Mouse (Mus musculus): ENCODE data around the gene Dner.

Gene Dner

GRCm38 (mm10) chr1:84525514-84525913, 170.5 kb downstream of the Dner start:
- DNase-seq (ENCODE audit: low read depth, low spot score), result no peak

- DNase-seq (ENCODE audit: low read depth, low spot score), result no peak
Measured at GRCm38 (mm10) chr1:84524413-84524812, 171.6 kb downstream of the Dner start.

- no peak for DNase-seq (ENCODE audit: low read depth, low spot score)
Measured at GRCm38 (mm10) chr1:84522963-84523280, 173.1 kb downstream of the Dner start.

- DNase-seq (ENCODE audit: low read depth, low spot score), result peak; percentile 54
Measured at GRCm38 (mm10) chr1:84522256-84522962, 173.6 kb downstream of the Dner start.

GRCm38 (mm10) chr1:84518347-84518746, 177.7 kb downstream of the Dner start:
- DNase-seq (ENCODE audit: low read depth, low spot score), result peak; percentile 35

GRCm38 (mm10) chr1:84513201-84513600, 182.8 kb downstream of the Dner start:
- DNase-seq (ENCODE audit: low read depth, low spot score), result no peak

GRCm38 (mm10) chr1:84508510-84508909, 187.5 kb downstream of the Dner start:
- DNase-seq (ENCODE audit: low read depth, low spot score), result no peak

- DNase-seq (ENCODE audit: low read depth, low spot score), result no peak
Measured at GRCm38 (mm10) chr1:84507568-84507967, 188.5 kb downstream of the Dner start.

GRCm38 (mm10) chr1:84506984-84507546, 189.0 kb downstream of the Dner start:
- peak; percentile 41 for DNase-seq (ENCODE audit: low read depth, low spot score)

GRCm38 (mm10) chr1:84500673-84501072, 195.3 kb downstream of the Dner start:
- no peak for DNase-seq (ENCODE audit: low read depth, low spot score)

- no peak for DNase-seq (ENCODE audit: low read depth, low spot score)
Measured at GRCm38 (mm10) chr1:84491732-84492131, 204.3 kb downstream of the Dner start.

- no peak for DNase-seq (ENCODE audit: low read depth, low spot score)
Measured at GRCm38 (mm10) chr1:84488546-84488945, 207.5 kb downstream of the Dner start.

- peak; percentile 2 for DNase-seq (ENCODE audit: low read depth, low spot score)
Measured at GRCm38 (mm10) chr1:84485066-84485465, 211.0 kb downstream of the Dner start.

- no peak for DNase-seq (ENCODE audit: low read depth, low spot score)
Measured at GRCm38 (mm10) chr1:84484577-84484976, 211.4 kb downstream of the Dner start.

GRCm38 (mm10) chr1:84479976-84480375, 216.0 kb downstream of the Dner start:
- no peak for DNase-seq (ENCODE audit: low read depth, low spot score)

- no peak for DNase-seq (ENCODE audit: low read depth, low spot score)
Measured at GRCm38 (mm10) chr1:84474274-84474673, 221.7 kb downstream of the Dner start.

- no peak for DNase-seq (ENCODE audit: low read depth, low spot score)
Measured at GRCm38 (mm10) chr1:84472260-84472659, 223.8 kb downstream of the Dner start.

- peak; percentile 17 for DNase-seq (ENCODE audit: low read depth, low spot score)
Measured at GRCm38 (mm10) chr1:84470342-84470741, 225.7 kb downstream of the Dner start.

- DNase-seq (ENCODE audit: low read depth, low spot score), result no peak
Measured at GRCm38 (mm10) chr1:84467664-84468063, 228.4 kb downstream of the Dner start.

GRCm38 (mm10) chr1:84464761-84465160, 231.3 kb downstream of the Dner start:
- DNase-seq (ENCODE audit: low read depth, low spot score), result no peak

- DNase-seq (ENCODE audit: low read depth, low spot score), result no peak
Measured at GRCm38 (mm10) chr1:84463976-84464662, 231.9 kb downstream of the Dner start.

- DNase-seq (ENCODE audit: low read depth, low spot score), result no peak
Measured at GRCm38 (mm10) chr1:84449566-84450278, 246.3 kb downstream of the Dner start.

Measured in mesoderm, embryonic 11.5 days (tissue).